Comparison of ENCODE assay signal across 8 mouse cellular contexts in the genomic region with DNA sequence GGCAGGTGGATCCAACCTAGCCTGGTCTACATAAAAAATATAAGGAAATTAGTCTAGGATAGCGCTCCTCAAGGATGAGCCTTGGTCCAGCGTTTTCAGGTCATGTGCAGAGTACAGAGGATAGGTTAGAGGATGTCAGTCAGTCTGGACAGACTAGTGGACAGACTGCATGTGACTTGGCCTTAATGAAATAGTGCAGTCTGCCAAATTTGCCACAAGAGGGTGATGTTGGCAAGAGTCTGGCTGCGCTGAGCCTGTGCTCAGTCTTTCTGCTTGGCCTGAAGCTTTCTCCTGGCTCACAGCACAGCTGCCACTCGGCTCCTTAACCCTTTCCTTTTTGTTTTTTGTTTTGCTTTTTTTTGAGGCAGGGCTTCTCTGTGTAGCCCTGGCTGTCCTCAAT. TPM values are rescaled to one million over a fixed set of nuclear protein-coding genes. Genes with fewer than 3 reads are reported as not detected.
DNase-seq lines count a peak whose midpoint lies in the region; ATAC-seq lines count a peak whose summit lies in the region.

No protein-coding gene starts in this region.

- no peaks in the 10 kb centered on the region for H3K27me3 ChIP-seq in hindbrain, embryonic 16.5 days (replicated peaks; ENCODE audit: control insufficient read depth, insufficient read depth, low read length)

- DNase-seq in R1 (ENCODE audit: low read depth, low spot score): peak; percentile 83
- DNase-seq in cerebellum, adult 9-10 months: peak; percentile 88
- peak; percentile 67 to 83 for DNase-seq in frontal cortex, postnatal 36 days (ENCODE audit: low spot score in 2 of 2)
- DNase-seq in left cerebral cortex, adult 11 months (ENCODE audit: low spot score): peak; percentile 61
- DNase-seq in lung, postnatal 36 days: peak; percentile 85
- DNase-seq in right cerebral cortex, adult 18-20 months: peak; percentile 74

- no peaks in the 10 kb centered on the region for H3K9me3 ChIP-seq in hindbrain, embryonic 16.5 days (ENCODE audit: control insufficient read depth, low read length)

- H3K4me2 ChIP-seq in hindbrain, embryonic 16.5 days (ENCODE audit: low read length): no peak overlapping the region

- no peaks in the 10 kb centered on the region for H3K4me1 ChIP-seq in hindbrain, embryonic 16.5 days (ENCODE audit: control insufficient read depth, insufficient read depth, low read depth, low read length)

- 20% methylated on average over 4 of the region's 4 CpGs for WGBS in hindbrain, embryonic 16.5 days

- no peak overlapping the region for H3K9ac ChIP-seq in hindbrain, embryonic 16.5 days (ENCODE audit: low read depth, low read length)

- no peak overlapping the region for H3K27ac ChIP-seq in hindbrain, embryonic 16.5 days (ENCODE audit: low read depth, low read length)

- ATAC-seq in hindbrain, embryonic 16.5 days: peak; percentile 89
- ATAC-seq in inflammation-experienced regulatory T-cells, adult 6 months: no peak

- H3K36me3 ChIP-seq in hindbrain, embryonic 16.5 days (ENCODE audit: control insufficient read depth, insufficient read depth, low read length): 0 out of 2 replicates have a peak, but pooled peaks cover 3% of the 10 kb centered on the region

- H3K4me3 ChIP-seq in hindbrain, embryonic 16.5 days (ENCODE audit: low read length): no peak overlapping the region

RNA-seq across cellular contexts. Expression of gene Map4, which starts 54.2 kb away (rescaled TPM):
- polyA plus RNA-seq in hindbrain, embryonic 16.5 days (2015; fragmentation: Nextera tagmentation; extraction: Ambion mirVana): 206 and 219 TPM in 2 replicates
- 10 to 100 TPM; 32.9 to 44.2 (median 35.5) TPM for polyA plus RNA-seq in inflammation-experienced regulatory T-cells, adult 6 months (2017; shearing (Covaris generic))
